Mouse (Mus musculus): Measurements from ENCODE around the gene Ubl3. TPM values are rescaled to one million over a fixed set of nuclear protein-coding genes. Genes with fewer than 3 reads are reported as not detected.

Ubl3 gene
- polyA plus RNA-seq, 1 experiment from 2014 or later, result 73.1 TPM

DNA sequence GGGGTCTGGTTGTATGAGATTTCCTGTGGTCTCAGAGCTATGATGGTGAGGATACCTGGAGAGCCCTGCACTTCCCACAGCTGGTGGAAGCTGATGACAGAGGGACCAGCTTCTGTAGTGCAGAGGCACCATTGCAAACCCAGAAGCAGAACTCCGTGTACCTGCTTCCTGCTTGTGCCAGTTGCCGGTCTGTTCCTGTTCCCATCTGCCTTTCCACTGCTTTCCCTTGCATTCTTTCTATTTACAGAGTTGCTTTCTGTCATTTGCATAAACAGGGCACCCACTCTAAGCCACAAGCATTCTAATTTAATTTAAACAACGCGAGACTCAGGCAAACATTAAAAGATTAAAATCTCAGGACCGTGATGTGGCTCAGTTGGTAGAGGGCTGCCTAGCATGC lies 53.0 kb downstream of the Ubl3 start:
- Histone ChIP-seq H3K4me1 (replicated peaks) (0 out of 2 replicates have a peak, but pooled peaks cover 3% of the 10 kb centered on the region), H3K4me3 (replicated peaks) (no peak overlapping the region), H3K27me3 (no peaks in the 10 kb centered on the region), H3K27ac (no peak overlapping the region), H3K4me2 (no peak overlapping the region), H3K9me3 (peaks cover 5% of the 10 kb centered on the region), H3K36me3 (peaks cover 10% of the 10 kb centered on the region), H3K9ac (replicated peaks) (no peak overlapping the region)
- 75% methylated on average over 5 of the region's 5 CpGs for WGBS
- ATAC-seq (ENCODE audit: insufficient number of reproducible peaks, insufficient read depth, low FRiP score, low TSS enrichment, low read depth), result no peak

DNA sequence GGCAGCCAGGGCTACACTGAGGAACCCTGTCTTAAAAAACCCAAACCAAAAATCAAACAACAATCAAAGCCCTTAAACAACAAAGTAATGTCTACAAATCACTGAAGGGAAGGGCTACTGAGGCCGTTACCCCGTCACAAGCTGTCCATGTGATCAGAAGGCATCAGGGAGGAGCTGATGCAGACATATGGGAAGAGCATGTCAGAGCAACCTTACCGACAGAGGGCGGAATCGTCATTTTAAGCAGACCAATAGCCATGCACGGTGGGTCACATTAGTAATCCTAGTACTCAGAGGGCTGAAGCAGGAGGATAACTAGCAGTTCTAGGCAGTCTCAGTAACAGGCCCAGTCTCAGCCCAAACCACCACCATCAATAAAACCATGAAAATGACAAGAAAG lies 56.6 kb downstream of the Ubl3 start:
- Histone ChIP-seq H3K9me3 (peaks cover 5% of the 10 kb centered on the region), H3K4me3 (replicated peaks) (no peak overlapping the region), H3K36me3 (no peaks in the 10 kb centered on the region), H3K9ac (replicated peaks) (no peak overlapping the region), H3K4me1 (replicated peaks) (0 out of 2 replicates have a peak, but pooled peaks cover 3% of the 10 kb centered on the region), H3K27ac (no peak overlapping the region), H3K27me3 (no peaks in the 10 kb centered on the region), H3K4me2 (no peak overlapping the region)
- no peak for ATAC-seq (ENCODE audit: insufficient number of reproducible peaks, insufficient read depth, low FRiP score, low TSS enrichment, low read depth)
- WGBS, result 89% methylated on average over 6 of the region's 6 CpGs

DNA sequence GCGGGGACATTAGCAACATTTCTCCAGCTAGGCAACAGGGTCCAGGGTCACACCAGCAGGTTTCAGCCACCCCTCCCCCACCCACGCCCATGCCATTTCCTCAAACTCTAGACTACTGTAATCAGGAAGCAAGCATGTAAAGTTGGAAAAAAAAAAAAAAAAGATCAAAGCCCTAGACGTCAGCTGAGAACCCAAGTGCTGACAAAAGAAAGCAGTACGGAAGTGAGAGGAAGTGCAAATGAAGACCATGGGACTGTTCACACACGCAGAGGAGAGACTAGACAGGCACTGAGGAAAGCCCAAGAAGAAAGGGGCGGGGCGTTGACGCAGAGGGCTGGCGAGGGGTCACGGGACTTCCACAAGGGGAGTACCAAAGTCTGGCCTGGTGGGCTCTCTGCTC lies 57.4 kb downstream of the Ubl3 start:
- ATAC-seq (ENCODE audit: insufficient number of reproducible peaks, insufficient read depth, low FRiP score, low TSS enrichment, low read depth), result no peak
- no peak overlapping the region for H3K9ac ChIP-seq (replicated peaks)

DNA sequence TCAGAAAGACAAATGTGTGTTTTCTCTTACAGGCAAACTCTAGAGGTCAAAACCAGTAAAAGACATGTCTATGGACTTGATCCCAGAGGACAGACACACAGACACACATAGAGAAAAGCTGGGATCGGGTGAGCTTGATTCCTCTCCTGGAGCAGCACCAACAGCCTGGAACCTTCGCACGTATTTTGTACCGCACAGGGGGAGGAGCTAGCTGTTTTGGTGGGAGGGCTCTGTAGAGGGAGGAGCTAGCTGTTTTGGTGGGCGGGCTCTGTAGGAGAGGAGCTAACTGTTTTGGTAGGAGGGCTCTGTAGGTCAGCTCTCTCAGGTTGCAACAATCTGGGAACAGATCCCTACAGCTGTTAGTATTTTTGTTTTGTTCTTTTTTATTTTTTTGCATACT lies 58.3 kb downstream of the Ubl3 start:
- Histone ChIP-seq H3K4me2 (no peak overlapping the region), H3K4me1 (replicated peaks) (peaks cover 15% of the 10 kb centered on the region), H3K9me3 (peaks cover 5% of the 10 kb centered on the region), H3K27ac (no peak overlapping the region), H3K9ac (replicated peaks) (no peak overlapping the region), H3K4me3 (replicated peaks) (no peak overlapping the region), H3K36me3 (no peaks in the 10 kb centered on the region), H3K27me3 (no peaks in the 10 kb centered on the region)
- ATAC-seq (ENCODE audit: insufficient number of reproducible peaks, insufficient read depth, low FRiP score, low TSS enrichment, low read depth), result no peak
- WGBS, result 90% methylated on average over 5 of the region's 5 CpGs

More for the DNA sequence above, 57.4 kb downstream of the Ubl3 start:
- H3K4me1 ChIP-seq (replicated peaks), result peaks cover 6% of the 10 kb centered on the region
- 40% methylated on average over 10 of the region's 10 CpGs for WGBS
- no peak overlapping the region for H3K4me2 ChIP-seq
- peaks cover 5% of the 10 kb centered on the region for H3K9me3 ChIP-seq
- no peak overlapping the region for H3K4me3 ChIP-seq (replicated peaks)
- no peaks in the 10 kb centered on the region for H3K36me3 ChIP-seq
- no peak overlapping the region for H3K27ac ChIP-seq
- no peaks in the 10 kb centered on the region for H3K27me3 ChIP-seq

- Histone ChIP-seq H3K27ac (no peak overlapping the region), H3K9me3 (peaks cover 5% of the 10 kb centered on the region), H3K9ac (replicated peaks) (no peak overlapping the region), H3K27me3 (no peaks in the 10 kb centered on the region), H3K4me1 (replicated peaks) (peaks cover 19% of the 10 kb centered on the region), H3K36me3 (no peaks in the 10 kb centered on the region), H3K4me3 (replicated peaks) (no peak overlapping the region), H3K4me2 (no peak overlapping the region)
- ATAC-seq (ENCODE audit: insufficient number of reproducible peaks, insufficient read depth, low FRiP score, low TSS enrichment, low read depth), result no peak
- 87% methylated on average over 4 of the region's 4 CpGs for WGBS
Observed at GRCm38 (mm10) chr5:148493025-148493424, 59.6 kb downstream of the Ubl3 start.

- WGBS, result 76% methylated on average over 3 of the region's 3 CpGs
- no peak overlapping the region for H3K27ac ChIP-seq
- H3K4me2 ChIP-seq, result 0 out of 2 replicates have a peak overlapping the region, but pooled peaks have one; percentile 21
Observed at GRCm38 (mm10) chr5:148490391-148490790, 62.2 kb downstream of the Ubl3 start.

DNA sequence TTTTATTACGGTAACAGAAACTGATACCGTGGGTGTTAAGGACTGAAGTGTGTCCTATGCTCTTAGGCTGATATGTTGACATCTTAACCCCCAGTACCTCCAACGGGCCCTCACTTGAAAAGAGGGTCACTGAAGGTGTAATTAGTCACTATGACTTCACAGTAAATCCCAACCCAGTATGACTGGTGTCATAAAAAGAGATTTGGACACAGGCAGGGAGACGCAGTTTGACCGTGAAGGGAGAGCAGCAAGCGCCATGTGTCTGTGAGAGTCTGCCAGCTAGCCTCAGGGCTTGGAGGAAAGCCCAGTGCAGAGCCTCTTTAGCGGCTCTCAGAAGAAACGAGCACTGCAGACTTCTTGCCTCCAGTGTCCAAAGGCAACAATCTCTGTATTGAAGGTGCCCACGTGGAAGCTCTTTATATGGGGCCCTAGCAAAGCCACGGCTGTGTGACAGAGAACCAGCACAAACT lies 62.8 kb downstream of the Ubl3 start:
- no peak for ATAC-seq (ENCODE audit: insufficient number of reproducible peaks, insufficient read depth, low FRiP score, low TSS enrichment, low read depth)
- Histone ChIP-seq H3K27ac (0 out of 2 replicates have a peak overlapping the region, but pooled peaks have one; percentile 36), H3K4me1 (replicated peaks) (peaks cover 16% of the 10 kb centered on the region), H3K9ac (replicated peaks) (no peak overlapping the region), H3K4me3 (replicated peaks) (no peak overlapping the region), H3K9me3 (no peaks in the 10 kb centered on the region), H3K4me2 (0 out of 2 replicates have a peak overlapping the region, but pooled peaks have one; percentile 21), H3K36me3 (no peaks in the 10 kb centered on the region), H3K27me3 (0 out of 2 replicates have a peak, but pooled peaks cover 3% of the 10 kb centered on the region)
- 42% methylated on average over 10 of the region's 10 CpGs for WGBS

More at GRCm38 (mm10) chr5:148490391-148490790, 62.2 kb downstream of the Ubl3 start:
- H3K9ac ChIP-seq (replicated peaks), result no peak overlapping the region
- H3K4me1 ChIP-seq (replicated peaks), result peaks cover 19% of the 10 kb centered on the region
- no peak for ATAC-seq (ENCODE audit: insufficient number of reproducible peaks, insufficient read depth, low FRiP score, low TSS enrichment, low read depth)
- H3K36me3 ChIP-seq, result no peaks in the 10 kb centered on the region
- H3K9me3 ChIP-seq, result no peaks in the 10 kb centered on the region
- no peak overlapping the region for H3K4me3 ChIP-seq (replicated peaks)
- 0 out of 2 replicates have a peak, but pooled peaks cover 3% of the 10 kb centered on the region for H3K27me3 ChIP-seq

DNA sequence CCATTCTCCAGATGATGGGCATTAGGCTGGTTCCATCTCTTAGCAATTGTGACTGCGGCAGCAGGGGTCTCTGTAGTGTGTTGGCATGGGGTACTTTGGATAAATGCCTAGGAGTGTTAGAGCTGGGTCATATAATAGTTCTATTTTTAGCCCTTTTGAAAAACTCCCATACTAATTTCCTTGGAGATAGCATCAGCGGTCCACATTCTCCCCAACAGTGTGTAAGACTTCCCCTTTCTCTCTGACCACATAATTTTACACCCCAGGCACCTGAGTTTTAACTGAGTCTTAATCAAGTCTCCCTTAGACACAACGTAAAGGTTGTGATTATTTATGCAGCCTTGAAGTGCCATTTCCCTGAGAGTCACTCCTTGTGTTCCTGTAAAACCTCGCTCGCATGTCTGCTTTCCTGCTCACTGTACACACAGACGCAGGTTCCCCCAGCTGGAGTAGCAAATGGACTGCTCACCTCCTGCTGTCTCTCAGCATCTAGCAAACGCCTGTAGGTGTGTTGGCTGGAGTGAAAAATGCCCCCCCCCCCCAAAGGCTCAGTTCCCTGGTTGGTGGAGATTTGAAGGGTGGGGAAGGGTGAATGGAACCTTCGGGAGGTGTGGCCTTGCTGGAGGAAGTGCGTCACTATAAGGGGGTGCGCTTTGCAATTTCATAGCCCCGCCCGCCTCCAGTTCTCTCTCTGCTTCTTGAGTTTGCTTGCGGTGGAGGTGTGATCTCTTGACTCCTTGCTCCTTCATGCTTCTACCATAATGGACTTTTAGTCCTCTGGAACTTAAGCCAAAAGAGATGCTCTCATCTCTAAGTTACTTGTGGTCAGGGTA lies 63.5 kb downstream of the Ubl3 start:
- no peak overlapping the region; the same call in 1 of the 2 replicates for H3K4me2 ChIP-seq

DNA sequence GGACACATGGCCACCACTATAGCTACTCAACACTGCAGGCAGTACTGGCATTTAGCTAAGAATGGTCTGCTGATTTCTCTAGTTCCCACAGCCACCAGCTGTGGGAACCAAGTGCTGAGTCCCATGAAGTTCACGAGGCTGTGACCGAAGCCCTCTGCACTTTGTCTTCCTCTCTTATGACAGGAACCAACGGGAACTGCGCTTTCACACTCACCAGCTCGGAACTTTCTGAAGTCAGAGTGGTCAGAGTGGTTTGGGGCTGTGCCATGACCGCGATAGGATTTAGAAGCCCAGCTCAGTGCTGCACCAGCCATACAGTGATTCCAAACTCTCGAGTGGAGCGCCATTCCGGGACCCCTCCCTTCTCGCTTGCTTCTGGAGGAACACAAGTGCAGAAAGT lies 66.4 kb downstream of the Ubl3 start:
- Histone ChIP-seq H3K4me2 (no peak overlapping the region), H3K4me1 (replicated peaks) (peaks cover 16% of the 10 kb centered on the region), H3K27me3 (0 out of 2 replicates have a peak, but pooled peaks cover 3% of the 10 kb centered on the region), H3K9ac (replicated peaks) (no peak overlapping the region), H3K27ac (no peak overlapping the region), H3K4me3 (replicated peaks) (no peak overlapping the region), H3K9me3 (no peaks in the 10 kb centered on the region), H3K36me3 (no peaks in the 10 kb centered on the region)
- no peak for ATAC-seq (ENCODE audit: insufficient number of reproducible peaks, insufficient read depth, low FRiP score, low TSS enrichment, low read depth)
- WGBS, result 88% methylated on average over 11 of the region's 11 CpGs

More for the DNA sequence above, 63.5 kb downstream of the Ubl3 start:
- Histone ChIP-seq H3K4me1 (replicated peaks) (peaks cover 16% of the 10 kb centered on the region), H3K27ac (no peak overlapping the region), H3K9ac (replicated peaks) (no peak overlapping the region), H3K36me3 (no peaks in the 10 kb centered on the region), H3K4me3 (replicated peaks) (no peak overlapping the region), H3K27me3 (0 out of 2 replicates have a peak, but pooled peaks cover 3% of the 10 kb centered on the region), H3K9me3 (no peaks in the 10 kb centered on the region)
- 65% methylated on average over 13 of the region's 13 CpGs for WGBS
- ATAC-seq (ENCODE audit: insufficient number of reproducible peaks, insufficient read depth, low FRiP score, low TSS enrichment, low read depth), result 0 out of 2 replicates have a peak, but pooled peaks have one; percentile 17

- H3K27me3 ChIP-seq, result 0 out of 2 replicates have a peak, but pooled peaks cover 3% of the 10 kb centered on the region
- no peak overlapping the region for H3K27ac ChIP-seq
- H3K9ac ChIP-seq (replicated peaks), result no peak overlapping the region
- ATAC-seq (ENCODE audit: insufficient number of reproducible peaks, insufficient read depth, low FRiP score, low TSS enrichment, low read depth), result no peak
- H3K4me1 ChIP-seq (replicated peaks), result no peaks in the 10 kb centered on the region
- H3K4me3 ChIP-seq (replicated peaks), result no peak overlapping the region
- 85% methylated on average over 3 of the region's 3 CpGs for WGBS
- no peak overlapping the region for H3K4me2 ChIP-seq
- no peaks in the 10 kb centered on the region for H3K36me3 ChIP-seq
- H3K9me3 ChIP-seq, result no peaks in the 10 kb centered on the region
Observed at GRCm38 (mm10) chr5:148481745-148482144, 70.8 kb downstream of the Ubl3 start.

DNA sequence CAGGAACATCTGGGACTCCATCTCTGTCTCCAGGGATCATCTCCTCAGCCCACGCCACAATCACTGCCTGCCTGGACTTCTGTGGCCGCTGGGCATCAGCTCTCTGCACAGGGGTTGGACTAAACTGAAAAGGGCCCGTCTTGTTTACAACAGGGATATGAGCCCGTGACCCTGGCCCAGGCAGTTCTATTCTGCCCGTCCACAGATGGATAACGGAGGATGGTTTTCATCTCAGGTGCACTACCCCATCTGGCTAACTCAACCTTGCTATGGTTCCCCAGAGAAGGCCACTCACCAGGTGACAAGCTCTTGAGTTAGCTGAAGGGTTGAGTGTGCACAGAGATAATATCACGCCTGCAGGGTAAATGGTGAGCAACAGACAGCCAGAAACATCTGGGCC lies 78.2 kb downstream of the Ubl3 start:
- WGBS, result 81% methylated on average over 7 of the region's 7 CpGs
- no peaks in the 10 kb centered on the region; the same call in 1 of the 2 replicates for H3K4me1 ChIP-seq (replicated peaks)
- H3K4me2 ChIP-seq, result no peak overlapping the region
- H3K4me3 ChIP-seq (replicated peaks), result no peak overlapping the region
- H3K9ac ChIP-seq (replicated peaks), result no peak overlapping the region
- H3K27ac ChIP-seq, result no peak overlapping the region
- no peak for ATAC-seq (ENCODE audit: insufficient number of reproducible peaks, insufficient read depth, low FRiP score, low TSS enrichment, low read depth)
- no peaks in the 10 kb centered on the region for H3K27me3 ChIP-seq
- H3K9me3 ChIP-seq, result 0 out of 2 replicates have a peak, but pooled peaks cover 3% of the 10 kb centered on the region
- H3K36me3 ChIP-seq, result no peaks in the 10 kb centered on the region
